Mouse (Mus musculus) liver, postnatal 0 days (tissue): ENCODE results near the gene Olfr1419. TPM values are rescaled to one million over a fixed set of nuclear protein-coding genes. Genes with fewer than 3 reads are reported as not detected.

Source experiments
- ATAC-seq: fragments of 200-750 bp; cut with Nextera tagmentation; 2 replicates; pipeline ENCODE4 v1.8.0; 2017; ENCODE audit warnings: mild to moderate bottlenecking, moderate library complexity
- DNase-seq: peaks from one replicate; pipeline ENCODE4 v3.0.0-alpha.2; 2016
- H3K27ac ChIP-seq: fragments of 300-500 bp; sonication (generic); 2 replicates; pipeline ENCODE4 v1.5.1; 2014; ENCODE audit warnings: antibody characterized with exemption, moderate library complexity, mild to moderate bottlenecking, low read depth
- H3K27me3 ChIP-seq: fragments of 300-500 bp; sonication (generic); 2 replicates; pipeline ENCODE4 v1.6.1; 2014; ENCODE audit warnings: low read length, control low read depth, mixed read lengths; ENCODE audit not compliant: insufficient read depth
- H3K36me3 ChIP-seq: fragments of 300-500 bp; sonication (generic); replicated peaks from 2 replicates; pipeline ENCODE4 v1.6.1; 2014; ENCODE audit warnings: mild to moderate bottlenecking, control low read depth, low read length, moderate library complexity, mixed read lengths; ENCODE audit not compliant: insufficient read depth
- H3K4me1 ChIP-seq: fragments of 300-500 bp; sonication (generic); 2 replicates; pipeline ENCODE4 v1.6.1; 2014; ENCODE audit warnings: antibody characterized with exemption, mild to moderate bottlenecking, control low read depth; ENCODE audit not compliant: insufficient read depth
- H3K4me2 ChIP-seq: fragments of 300-500 bp; sonication (generic); 2 replicates; pipeline ENCODE4 v1.6.1; 2014; ENCODE audit warnings: low read depth, mild to moderate bottlenecking, low read length, moderate library complexity, mixed read lengths
- H3K4me3 ChIP-seq: fragments of 300-500 bp; sonication (generic); 2 replicates; pipeline ENCODE4 v1.5.1; 2014; ENCODE audit warnings: low read depth, low read length
- H3K9ac ChIP-seq: fragments of 300-500 bp; sonication (generic); replicated peaks from 2 replicates; pipeline ENCODE4 v1.6.1; 2014; ENCODE audit warnings: mild to moderate bottlenecking, moderate library complexity
- H3K9me3 ChIP-seq: fragments of 300-500 bp; sonication (generic); 2 replicates; pipeline ENCODE4 v1.6.1; 2016; ENCODE audit warnings: mild to moderate bottlenecking, control low read depth, low read length, mixed read lengths
- CTCF ChIP-seq: sonication (generic); IDR thresholded peaks from 2 replicates; pipeline ENCODE4 v1.5.1; 2016; ENCODE audit warnings: antibody characterized with exemption, low read depth
- EP300 ChIP-seq: IDR thresholded peaks from 2 replicates; pipeline ENCODE4 v1.6.1; 2016; ENCODE audit warnings: antibody characterized with exemption, low read depth, mild to moderate bottlenecking
- WGBS: fragments of 180-500 bp; shearing (Covaris S2); extraction: QIAGEN DNeasy Blood & Tissue Kit; methylation state at CpG from one replicate; pipeline ENCODE4 v1.1.7; 2014; ENCODE audit not compliant: insufficient replicate concordance; 5-methylcytosine and 5-hydroxymethylcytosine counted together
- microRNA-seq: library from miRNA; unstranded; fragments of <30 nt; microRNA quantifications from one replicate; pipeline ENCODE4, GENCODE M21; 2016
- polyA plus RNA-seq: library from polyadenylated mRNA; unstranded; fragments of >200 nt; fragmentation: Nextera tagmentation; extraction: Ambion mirVana; gene quantifications from 2 replicates; pipeline ENCODE4 v1.2.1, GENCODE M21; 2015

The Olfr1419 gene
- polyA plus RNA-seq, 1 experiment from 2014 or later = not detected

- Histone ChIP-seq H3K36me3 (no peaks in the 10 kb centered on the region), H3K4me2 (peak overlapping the region; percentile 88), H3K9ac (no peak overlapping the region), H3K27ac (no peak overlapping the region), H3K4me3 (peak overlapping the region; percentile 67; the same call in 1 of the 2 replicates), H3K4me1 (no peaks in the 10 kb centered on the region), H3K27me3 (peaks cover 29% of the 10 kb centered on the region), H3K9me3 (no peaks in the 10 kb centered on the region)
- TF ChIP-seq EP300 (no peak), CTCF (peak; percentile 59)
- 3% methylated on average over 15 of the region's 15 CpGs for WGBS
- peak; percentile 71 for DNase-seq
- 0 out of 2 replicates have a peak, but pooled peaks have one; percentile 37 for ATAC-seq
Observed at GRCm38 (mm10) chr19:11819800-11820199, 55.1 kb downstream of the Olfr1419 start.

- H3K9me3 ChIP-seq = no peaks in the 10 kb centered on the region
- DNase-seq (no peak), ATAC-seq (no peak)
- peak within 1 kb of the TSS; percentile 67 for H3K4me3 ChIP-seq
- no peaks in the 10 kb centered on the region for H3K4me1 ChIP-seq
- no peak within 1 kb of the TSS for H3K27ac ChIP-seq
- peak within 1 kb of the TSS; percentile 44 for H3K9ac ChIP-seq
- H3K4me2 ChIP-seq = peak within 1 kb of the TSS; percentile 88
- peaks cover 29% of the 10 kb centered on the region for H3K27me3 ChIP-seq
- no peak for TF ChIP-seq EP300
- no peak for TF ChIP-seq CTCF
- 1% methylated on average over 20 of the region's 20 CpGs for WGBS
- no peaks in the 10 kb centered on the region for H3K36me3 ChIP-seq
Observed at GRCm38 (mm10) chr19:11819143-11819700, 55.7 kb downstream of the Olfr1419 start, which contains the start of gene Stx3. TSS of gene Stx3 (minus strand) at chr19:11819403.

Small RNA genes lying within 50 kb of the gene (microRNA-seq; reads per million reads assigned to microRNA genes)
- gene Mir6994 = 6.9 reads per million, percentile 13 among the genes with 10 or more reads in this experiment

Other genes starting within 250 kb of the Olfr1419 start
- gene Ms4a3, start 234.3 kb downstream of the Olfr1419 start, polyA plus RNA-seq = 37.6 and 38.0 TPM in 2 replicates
- gene Oosp2, start 214.5 kb downstream of the Olfr1419 start, polyA plus RNA-seq = 0.19 TPM in 1 of 2 replicates, not detected in the other
- 0.26 and 0.54 TPM in 2 replicates for gene Oosp1, start 184.0 kb downstream of the Olfr1419 start, polyA plus RNA-seq
- gene Oosp3, start 178.1 kb downstream of the Olfr1419 start, polyA plus RNA-seq = not detected in 2 replicates
- not detected in 2 replicates for gene Gif, start 127.6 kb downstream of the Olfr1419 start, polyA plus RNA-seq
- gene Mrpl16, start 104.7 kb downstream of the Olfr1419 start, polyA plus RNA-seq = 35.7 and 38.2 TPM in 2 replicates
- 3.2 and 3.7 TPM in 2 replicates for gene Stx3, start 55.7 kb downstream of the Olfr1419 start, polyA plus RNA-seq
- not detected in 2 replicates for gene Olfr1417, start 35.9 kb downstream of the Olfr1419 start, polyA plus RNA-seq
- gene Olfr1418, start 14.0 kb downstream of the Olfr1419 start, polyA plus RNA-seq = not detected in 2 replicates
- not detected in 2 replicates for gene Olfr1420, start 11.5 kb upstream of the Olfr1419 start, polyA plus RNA-seq
- gene Patl1, start 37.3 kb upstream of the Olfr1419 start, polyA plus RNA-seq = 4.9 and 5.4 TPM in 2 replicates
- 2.6 and 2.7 TPM in 2 replicates for gene Osbp, start 90.8 kb upstream of the Olfr1419 start, polyA plus RNA-seq
- gene Olfr1423, start 166.2 kb upstream of the Olfr1419 start, polyA plus RNA-seq = not detected in 2 replicates
- not detected in 2 replicates for gene Olfr1424, start 187.6 kb upstream of the Olfr1419 start, polyA plus RNA-seq
- not detected in 2 replicates for gene Olfr1425, start 202.6 kb upstream of the Olfr1419 start, polyA plus RNA-seq
- gene Olfr1426, start 216.9 kb upstream of the Olfr1419 start, polyA plus RNA-seq = not detected in 2 replicates
- not detected in 2 replicates for gene Olfr1427, start 228.2 kb upstream of the Olfr1419 start, polyA plus RNA-seq
- gene Olfr1428, start 240.8 kb upstream of the Olfr1419 start, polyA plus RNA-seq = not detected in 2 replicates
- 0.04 TPM in 1 of 2 replicates, not detected in the other for gene Olfr76, start 248.1 kb upstream of the Olfr1419 start, polyA plus RNA-seq